Mouse (Mus musculus) forebrain, embryonic 16.5 days (tissue): Measurements from ENCODE around the gene Xirp2. TPM values are rescaled to one million over a fixed set of nuclear protein-coding genes. Genes with fewer than 3 reads are reported as not detected.
"Not testable (repeated sequence)": the region's sequence is repeated elsewhere in the genome, so short reads cannot be mapped to it uniquely, and the experiment has no call there.

Experiments used
- ATAC-seq: fragments of 200-750 bp; cut with Nextera tagmentation; 2 replicates; pipeline ENCODE4 v1.8.0; 2017; ENCODE audit warnings: mild to moderate bottlenecking, moderate library complexity
- H3K27ac ChIP-seq: fragments of 300-500 bp; sonication (generic); 2 replicates; pipeline ENCODE4 v1.5.1; 2014; ENCODE audit warnings: low read length, control low read depth
- H3K27me3 ChIP-seq: fragments of 300-500 bp; sonication (generic); replicated peaks from 2 replicates; pipeline ENCODE4 v1.6.1; 2014; ENCODE audit warnings: low read length; ENCODE audit not compliant: control insufficient read depth, insufficient read depth
- H3K36me3 ChIP-seq: fragments of 300-500 bp; sonication (generic); 2 replicates; pipeline ENCODE4 v1.6.1; 2014; ENCODE audit not compliant: control insufficient read depth, insufficient read depth
- H3K4me1 ChIP-seq: fragments of 300-500 bp; sonication (generic); replicated peaks from 2 replicates; pipeline ENCODE4 v1.6.1; 2014; ENCODE audit warnings: low read length; ENCODE audit not compliant: control insufficient read depth, insufficient read depth
- H3K4me2 ChIP-seq: fragments of 300-500 bp; sonication (generic); 2 replicates; pipeline ENCODE4 v1.6.1; 2014; ENCODE audit warnings: mild to moderate bottlenecking, low read length, control low read depth
- H3K4me3 ChIP-seq: fragments of 300-500 bp; sonication (generic); replicated peaks from 2 replicates; pipeline ENCODE4 v1.5.1; 2014; ENCODE audit warnings: mild to moderate bottlenecking, low read length, control low read depth
- H3K9ac ChIP-seq: fragments of 300-500 bp; sonication (generic); replicated peaks from 2 replicates; pipeline ENCODE4 v1.6.1; 2014; ENCODE audit warnings: low read depth, low read length, control low read depth
- H3K9me3 ChIP-seq: fragments of 300-500 bp; sonication (generic); 2 replicates; pipeline ENCODE4 v1.6.1; 2016; ENCODE audit warnings: low read length; ENCODE audit not compliant: control insufficient read depth
- WGBS: fragments of 180-500 bp; shearing (Covaris S2); extraction: QIAGEN DNeasy Blood & Tissue Kit; methylation state at CpG from one replicate; pipeline ENCODE4 v1.1.7; 2014; 5-methylcytosine and 5-hydroxymethylcytosine counted together
- polyA plus RNA-seq: library from polyadenylated mRNA; unstranded; fragments of >200 nt; fragmentation: Nextera tagmentation; extraction: Ambion mirVana; gene quantifications from 2 replicates; pipeline ENCODE4 v1.2.1, GENCODE M21; 2015

The Xirp2 gene
- polyA plus RNA-seq: 0.02 TPM in 1 of 2 replicates, not detected in the other

DNA sequence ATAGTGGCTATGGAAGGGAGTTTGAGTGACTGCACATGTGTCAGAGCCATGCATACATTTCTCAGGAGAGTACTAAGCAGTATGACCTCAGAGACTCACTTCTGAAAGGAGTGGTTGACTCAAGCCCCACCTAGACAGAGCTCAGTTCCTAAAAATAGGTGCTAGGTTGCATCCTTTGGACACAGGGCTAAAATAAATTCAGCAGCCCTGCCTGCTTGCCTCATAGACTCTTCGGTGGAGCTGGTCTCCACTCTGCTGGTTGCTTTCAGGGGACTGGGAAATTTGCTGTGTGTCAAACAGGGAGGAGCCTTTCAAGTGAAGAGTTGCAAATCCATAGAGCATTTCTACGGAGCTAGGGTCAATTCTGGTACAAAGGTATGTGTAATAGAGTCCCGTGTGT is at the start of gene Xirp2:
Gene Xirp2 (plus strand): TSS at position 223 of the 400 bp plus-strand sequence.
- Histone ChIP-seq H3K9ac (no peak within 1 kb of the TSS), H3K9me3 (no peaks in the 10 kb centered on the region), H3K27ac (no peak within 1 kb of the TSS), H3K4me1 (no peaks in the 10 kb centered on the region), H3K4me2 (no peak within 1 kb of the TSS), H3K36me3 (no peaks in the 10 kb centered on the region), H3K4me3 (no peak within 1 kb of the TSS), H3K27me3 (no peaks in the 10 kb centered on the region)
- ATAC-seq: no peak
- 83% methylated on average over 3 of the region's 3 CpGs for WGBS

- not testable (repeated sequence) for H3K27me3 ChIP-seq, ATAC-seq
- WGBS: no CpG with 5 or more reads among the region's 1 CpGs
These were observed 32.4 kb upstream of the Xirp2 start, which contains the start of gene Gm21830 for GRCm38 (mm10) chr2:67413425-67413824. Gene Gm21830, plus strand, starts transcription at chr2:67413725.

DNA sequence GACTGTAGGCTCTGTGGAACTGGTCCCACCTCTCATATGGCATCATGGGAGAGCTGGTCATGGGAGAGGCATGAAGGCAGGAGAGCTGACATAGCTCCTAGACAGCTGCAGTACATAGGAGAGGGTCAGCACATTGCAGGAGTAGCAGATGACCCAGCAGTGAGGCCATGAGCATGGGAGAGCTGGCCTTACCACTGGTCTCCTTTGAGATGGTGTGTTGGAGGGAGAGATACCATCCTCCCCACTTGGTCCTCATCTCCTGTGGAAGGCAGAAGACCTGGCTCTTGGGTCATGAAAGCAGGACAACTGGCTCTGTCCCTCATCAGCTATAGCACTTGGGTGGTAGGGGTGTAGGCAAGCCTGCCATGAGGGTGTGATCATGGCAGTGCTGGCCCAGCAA is 24.9 kb upstream of the Xirp2 start:
- ATAC-seq: no peak

More at GRCm38 (mm10) chr2:67413425-67413824, 32.4 kb upstream of the Xirp2 start, which contains the start of gene Gm21830:
- H3K9ac ChIP-seq, H3K27ac ChIP-seq, H3K9me3 ChIP-seq, H3K4me1 ChIP-seq, H3K36me3 ChIP-seq, H3K4me3 ChIP-seq, H3K4me2 ChIP-seq: not testable (repeated sequence)

GRCm38 (mm10) chr2:67422799-67423198 is 23.0 kb upstream of the Xirp2 start:
- H3K4me2 ChIP-seq: no peak overlapping the region
- no peak overlapping the region for H3K27ac ChIP-seq
- 95% methylated on average over 1 of the region's 1 CpGs for WGBS
- no peaks in the 10 kb centered on the region for H3K36me3 ChIP-seq
- no peaks in the 10 kb centered on the region for H3K27me3 ChIP-seq
- no peak overlapping the region for H3K4me3 ChIP-seq
- no peaks in the 10 kb centered on the region for H3K9me3 ChIP-seq
- H3K4me1 ChIP-seq: no peaks in the 10 kb centered on the region
- H3K9ac ChIP-seq: no peak overlapping the region
- no peak for ATAC-seq

More for the DNA sequence above, 24.9 kb upstream of the Xirp2 start:
- H3K9ac ChIP-seq: no peak overlapping the region
- H3K9me3 ChIP-seq: no peaks in the 10 kb centered on the region
- no peak overlapping the region for H3K4me2 ChIP-seq
- H3K27me3 ChIP-seq: no peaks in the 10 kb centered on the region
- H3K4me1 ChIP-seq: no peaks in the 10 kb centered on the region
- H3K4me3 ChIP-seq: no peak overlapping the region
- H3K36me3 ChIP-seq: no peaks in the 10 kb centered on the region
- no peak overlapping the region for H3K27ac ChIP-seq

GRCm38 (mm10) chr2:67433081-67433480 is 12.7 kb upstream of the Xirp2 start, which contains the start of gene Gm26727:
Gene Gm26727, minus strand, starts transcription at chr2:67433181.
- H3K9ac ChIP-seq: no peak within 1 kb of the TSS
- H3K27ac ChIP-seq: no peak within 1 kb of the TSS
- H3K27me3 ChIP-seq: no peaks in the 10 kb centered on the region
- no peaks in the 10 kb centered on the region for H3K36me3 ChIP-seq
- H3K4me2 ChIP-seq: no peak within 1 kb of the TSS
- ATAC-seq: no peak
- H3K9me3 ChIP-seq: no peaks in the 10 kb centered on the region
- no peak within 1 kb of the TSS for H3K4me3 ChIP-seq
- no peaks in the 10 kb centered on the region for H3K4me1 ChIP-seq
- 62% methylated on average over 2 of the region's 2 CpGs for WGBS

DNA sequence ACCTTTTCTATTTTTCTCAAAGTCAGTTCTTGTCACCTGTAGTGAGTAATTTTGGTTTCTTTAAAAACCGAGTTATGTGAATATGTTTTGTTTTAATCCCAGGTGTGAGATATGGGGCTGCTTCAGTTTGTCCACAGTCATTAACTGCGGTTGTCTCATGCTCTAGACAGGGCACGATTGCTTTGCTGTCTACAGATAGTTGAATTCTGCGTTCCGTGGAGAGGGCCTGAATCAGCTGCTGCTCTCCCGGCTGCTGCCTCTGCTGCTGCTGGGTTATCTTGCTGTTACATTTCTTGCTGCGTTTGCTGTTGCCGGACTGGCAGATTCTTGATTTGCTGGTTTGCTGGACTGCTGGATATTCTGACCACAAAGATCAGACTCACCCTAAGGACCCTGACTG is 7.5 kb upstream of the Xirp2 start:
- Histone ChIP-seq H3K4me1 (no peaks in the 10 kb centered on the region), H3K27ac (no peak overlapping the region), H3K9ac (no peak overlapping the region), H3K4me3 (no peak overlapping the region), H3K9me3 (no peaks in the 10 kb centered on the region), H3K4me2 (no peak overlapping the region), H3K36me3 (no peaks in the 10 kb centered on the region), H3K27me3 (no peaks in the 10 kb centered on the region)
- no peak for ATAC-seq
- 94% methylated on average over 8 of the region's 8 CpGs for WGBS

- Histone ChIP-seq H3K27ac (no peak overlapping the region), H3K4me2 (no peak overlapping the region), H3K4me1 (no peaks in the 10 kb centered on the region), H3K9me3 (no peaks in the 10 kb centered on the region), H3K4me3 (no peak overlapping the region), H3K36me3 (no peaks in the 10 kb centered on the region), H3K27me3 (no peaks in the 10 kb centered on the region), H3K9ac (no peak overlapping the region)
- no peak for ATAC-seq
- 93% methylated on average over 1 of the region's 1 CpGs for WGBS
These were observed 970 bp downstream of the Xirp2 start for GRCm38 (mm10) chr2:67446772-67447171.

DNA sequence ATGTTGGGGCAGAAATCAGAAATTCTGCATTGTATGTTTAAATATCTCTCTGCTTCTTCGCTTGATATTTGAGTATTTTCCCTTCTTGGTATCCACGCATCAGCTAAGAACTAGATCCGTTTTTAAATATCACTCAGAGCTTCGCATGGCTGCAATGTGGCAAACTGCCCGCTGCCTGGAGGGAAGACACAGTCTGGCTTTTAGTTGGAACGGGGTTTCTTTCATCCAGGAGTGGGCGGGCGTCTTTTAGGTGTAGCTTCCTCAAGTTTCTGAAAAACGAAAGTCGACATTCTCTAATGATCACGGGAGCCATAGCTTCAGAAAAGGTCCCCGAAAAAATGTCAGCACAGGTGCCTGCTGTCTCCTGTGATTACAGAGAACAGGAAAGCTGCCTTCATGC is 1.4 kb downstream of the Xirp2 start:
- no peaks in the 10 kb centered on the region for H3K27me3 ChIP-seq
- no peak overlapping the region for H3K4me2 ChIP-seq
- no peak overlapping the region for H3K4me3 ChIP-seq
- H3K9me3 ChIP-seq: no peaks in the 10 kb centered on the region
- no peaks in the 10 kb centered on the region for H3K4me1 ChIP-seq
- ATAC-seq: no peak
- WGBS: 63% methylated on average over 12 of the region's 12 CpGs
- no peaks in the 10 kb centered on the region for H3K36me3 ChIP-seq
- no peak overlapping the region for H3K27ac ChIP-seq
- no peak overlapping the region for H3K9ac ChIP-seq

DNA sequence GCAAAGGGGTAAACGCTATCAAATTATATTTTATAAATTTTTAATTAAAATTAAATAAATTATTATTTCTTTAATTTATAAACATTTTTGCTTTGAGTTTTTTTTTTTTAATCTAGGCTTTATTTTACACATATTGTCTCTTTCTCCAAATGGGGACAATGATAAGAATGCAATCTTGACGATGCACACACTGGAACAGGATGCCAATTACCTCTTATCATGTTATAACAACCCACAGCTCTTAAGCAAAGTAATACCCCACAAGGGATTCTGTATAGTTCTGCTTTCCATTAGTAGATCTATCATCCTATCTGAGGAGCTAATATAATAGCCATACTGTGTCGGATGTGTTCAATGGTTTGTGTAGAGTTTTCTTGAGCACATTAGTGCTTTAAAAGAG is 15.1 kb downstream of the Xirp2 start:
- H3K4me3 ChIP-seq: no peak overlapping the region
- H3K27me3 ChIP-seq: no peaks in the 10 kb centered on the region
- H3K4me1 ChIP-seq: no peaks in the 10 kb centered on the region
- H3K9me3 ChIP-seq: no peaks in the 10 kb centered on the region
- WGBS: 86% methylated on average over 3 of the region's 3 CpGs
- no peaks in the 10 kb centered on the region for H3K36me3 ChIP-seq
- H3K4me2 ChIP-seq: no peak overlapping the region
- H3K9ac ChIP-seq: no peak overlapping the region
- ATAC-seq: no peak
- H3K27ac ChIP-seq: no peak overlapping the region

DNA sequence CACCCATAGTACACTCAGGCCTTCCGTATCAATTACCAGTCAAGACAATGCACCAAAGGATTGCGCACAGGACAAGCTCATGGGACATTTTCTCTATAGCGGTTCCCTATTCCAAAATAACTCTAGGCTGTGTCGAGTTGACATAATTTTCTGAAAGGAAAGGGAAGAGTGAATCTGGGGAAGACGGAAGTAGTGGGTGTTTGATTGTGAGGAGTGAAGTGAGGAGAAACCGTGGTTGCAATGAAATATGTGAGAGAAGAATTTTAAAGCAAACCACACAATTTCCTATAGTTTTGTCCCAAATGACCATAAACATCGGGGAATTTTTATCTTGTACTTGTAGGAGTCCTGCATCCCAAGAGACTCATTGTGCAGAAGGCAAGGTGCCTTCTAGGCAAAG is 21.2 kb downstream of the Xirp2 start:
- Histone ChIP-seq H3K4me2 (no peak overlapping the region), H3K4me3 (no peak overlapping the region), H3K27me3 (no peaks in the 10 kb centered on the region), H3K36me3 (no peaks in the 10 kb centered on the region), H3K9ac (no peak overlapping the region), H3K27ac (no peak overlapping the region), H3K4me1 (no peaks in the 10 kb centered on the region), H3K9me3 (no peaks in the 10 kb centered on the region)
- ATAC-seq: no peak
- 89% methylated on average over 7 of the region's 7 CpGs for WGBS
